Mouse (Mus musculus) hindbrain, embryonic 14.5 days (tissue): ENCODE measurements around the gene Tssk3. TPM values are rescaled to one million over a fixed set of nuclear protein-coding genes. Genes with fewer than 3 reads are reported as not detected.
A peak's percentile ranks its signal among the peaks of the same experiment; 100 is the strongest.
"Not testable (repeated sequence)": the region's sequence is repeated elsewhere in the genome, so short reads cannot be mapped to it uniquely, and the experiment has no call there.

Experiments used
- ATAC-seq: fragments of 200-750 bp; cut with Nextera tagmentation; 2 replicates; pipeline ENCODE4 v1.8.0; 2017; ENCODE audit warnings: moderate number of reproducible peaks, mild to moderate bottlenecking, moderate TSS enrichment, moderate library complexity; ENCODE audit not compliant: low FRiP score
- DNase-seq: peaks from one replicate; pipeline ENCODE4 v3.0.0-alpha.2; 2015; ENCODE audit warnings: low spot score
- H3K27ac ChIP-seq: fragments of 300-500 bp; sonication (generic); 2 replicates; pipeline ENCODE4 v1.5.1; 2014; ENCODE audit warnings: mild to moderate bottlenecking, moderate library complexity
- H3K27me3 ChIP-seq: fragments of 300-500 bp; sonication (generic); 2 replicates; pipeline ENCODE4 v1.6.1; 2014; ENCODE audit warnings: mild to moderate bottlenecking, low read length, mixed read lengths; ENCODE audit not compliant: control insufficient read depth, insufficient read depth
- H3K36me3 ChIP-seq: fragments of 300-500 bp; sonication (generic); replicated peaks from 2 replicates; pipeline ENCODE4 v1.6.1; 2014; ENCODE audit not compliant: control insufficient read depth, insufficient read depth
- H3K4me1 ChIP-seq: fragments of 300-500 bp; sonication (generic); replicated peaks from 2 replicates; pipeline ENCODE4 v1.6.1; 2014; ENCODE audit warnings: antibody characterized with exemption, low read length, mixed read lengths; ENCODE audit not compliant: control insufficient read depth, insufficient read depth
- H3K4me2 ChIP-seq: fragments of 300-500 bp; sonication (generic); replicated peaks from 2 replicates; pipeline ENCODE4 v1.6.1; 2014; ENCODE audit warnings: mild to moderate bottlenecking, moderate library complexity
- H3K4me3 ChIP-seq: fragments of 300-500 bp; sonication (generic); replicated peaks from 2 replicates; pipeline ENCODE4 v1.5.1; 2014; ENCODE audit warnings: mild to moderate bottlenecking, low read length
- H3K9ac ChIP-seq: fragments of 300-500 bp; sonication (generic); 2 replicates; pipeline ENCODE4 v1.6.1; 2014
- H3K9me3 ChIP-seq: fragments of 300-500 bp; sonication (generic); 2 replicates; pipeline ENCODE4 v1.6.1; 2016; ENCODE audit warnings: low read length; ENCODE audit not compliant: control insufficient read depth
- WGBS: fragments of 180-500 bp; shearing (Covaris S2); extraction: QIAGEN DNeasy Blood & Tissue Kit; methylation state at CpG from one replicate; pipeline ENCODE4 v1.1.7; 2014; 5-methylcytosine and 5-hydroxymethylcytosine counted together
- polyA plus RNA-seq: library from polyadenylated mRNA; unstranded; fragments of >200 nt; fragmentation: Nextera tagmentation; extraction: Ambion mirVana; gene quantifications from 2 replicates; pipeline ENCODE4 v1.2.1, GENCODE M21; 2014

Gene Tssk3
- polyA plus RNA-seq = 0.16 and 0.46 TPM in 2 replicates

- no peak within 1 kb of the TSS for H3K27ac ChIP-seq
- DNase-seq (peak; percentile 46), ATAC-seq (peak; percentile 41; the same call in 1 of the 2 replicates)
- WGBS = 3% methylated on average over 67 of the region's 70 CpGs
- H3K4me2 ChIP-seq = peak within 1 kb of the TSS; percentile 57
- H3K4me3 ChIP-seq = peak within 1 kb of the TSS; percentile 29
- peak within 1 kb of the TSS; percentile 28; the same call in 1 of the 2 replicates for H3K9ac ChIP-seq
- H3K27me3 ChIP-seq = peaks cover 16% of the 10 kb centered on the region
- peaks cover 17% of the 10 kb centered on the region for H3K4me1 ChIP-seq
- no peaks in the 10 kb centered on the region for H3K9me3 ChIP-seq
- peaks cover 32% of the 10 kb centered on the region for H3K36me3 ChIP-seq
Observed at GRCm38 (mm10) chr4:129490972-129491880, at the start of gene Tssk3, which contains the start of gene Fam229a. TSS of gene Tssk3 (minus strand) at chr4:129491022. TSS of gene Fam229a (plus strand) at chr4:129491190.

- Histone ChIP-seq H3K4me3 (no peak overlapping the region), H3K9me3 (no peaks in the 10 kb centered on the region), H3K36me3 (0 out of 2 replicates have a peak, but pooled peaks cover 3% of the 10 kb centered on the region), H3K27me3 (no peaks in the 10 kb centered on the region), H3K27ac (no peak overlapping the region), H3K9ac (no peak overlapping the region), H3K4me2 (no peak overlapping the region), H3K4me1 (peaks cover 11% of the 10 kb centered on the region)
- DNase-seq (no peak), ATAC-seq (no peak)
- 90% methylated on average over 6 of the region's 6 CpGs for WGBS
Observed at GRCm38 (mm10) chr4:129540012-129540411, 49.2 kb upstream of the Tssk3 start.

GRCm38 (mm10) chr4:129528901-129529300 lies 38.1 kb upstream of the Tssk3 start:
- H3K4me3 ChIP-seq, H3K4me2 ChIP-seq, ATAC-seq, H3K9me3 ChIP-seq, H3K9ac ChIP-seq, H3K4me1 ChIP-seq, H3K27me3 ChIP-seq, H3K27ac ChIP-seq, DNase-seq: not testable (repeated sequence)
- H3K36me3 ChIP-seq = peaks cover 83% of the 10 kb centered on the region
- 95% methylated on average over 5 of the region's 6 CpGs for WGBS

GRCm38 (mm10) chr4:129525889-129526288 lies 35.1 kb upstream of the Tssk3 start:
- no peak for DNase-seq
- Histone ChIP-seq H3K9ac (no peak overlapping the region), H3K27ac (no peak overlapping the region), H3K4me2 (no peak overlapping the region), H3K4me1 (no peaks in the 10 kb centered on the region), H3K27me3 (no peaks in the 10 kb centered on the region), H3K9me3 (no peaks in the 10 kb centered on the region), H3K4me3 (no peak overlapping the region), H3K36me3 (peaks cover 95% of the 10 kb centered on the region)
- ATAC-seq = no peak
- 89% methylated on average over 3 of the region's 3 CpGs for WGBS

- H3K36me3 ChIP-seq = peaks cover 93% of the 10 kb centered on the region
- no peak for ATAC-seq
- no peak overlapping the region for H3K27ac ChIP-seq
- 92% methylated on average over 5 of the region's 5 CpGs for whole genome bisulfite sequencing
- no peak overlapping the region for H3K4me3 ChIP-seq
- H3K27me3 ChIP-seq = no peaks in the 10 kb centered on the region
- no peak overlapping the region for H3K4me2 ChIP-seq
- H3K4me1 ChIP-seq = no peaks in the 10 kb centered on the region
- no peaks in the 10 kb centered on the region for H3K9me3 ChIP-seq
- H3K9ac ChIP-seq = no peak overlapping the region
- DNase-seq = no peak
Observed at GRCm38 (mm10) chr4:129525338-129525737, 34.5 kb upstream of the Tssk3 start.

- H3K27me3 ChIP-seq = no peaks in the 10 kb centered on the region
- ATAC-seq = no peak
- H3K4me1 ChIP-seq = peaks cover 10% of the 10 kb centered on the region; the same call in 1 of the 2 replicates
- H3K9ac ChIP-seq = no peak overlapping the region
- no peak overlapping the region for H3K4me2 ChIP-seq
- H3K9me3 ChIP-seq = no peaks in the 10 kb centered on the region
- DNase-seq = no peak
- H3K4me3 ChIP-seq = no peak overlapping the region
- peaks cover 82% of the 10 kb centered on the region for H3K36me3 ChIP-seq
- no peak overlapping the region for H3K27ac ChIP-seq
- WGBS = 96% methylated on average over 7 of the region's 8 CpGs
Observed at GRCm38 (mm10) chr4:129518519-129518918, 27.7 kb upstream of the Tssk3 start.

GRCm38 (mm10) chr4:129516925-129517324 lies 26.1 kb upstream of the Tssk3 start:
- Histone ChIP-seq H3K4me3 (no peak overlapping the region), H3K4me2 (no peak overlapping the region), H3K27me3 (no peaks in the 10 kb centered on the region), H3K36me3 (peaks cover 66% of the 10 kb centered on the region), H3K4me1 (peaks cover 21% of the 10 kb centered on the region), H3K9ac (no peak overlapping the region), H3K9me3 (no peaks in the 10 kb centered on the region), H3K27ac (no peak overlapping the region)
- ATAC-seq (no peak), DNase-seq (no peak)
- 52% methylated on average over 2 of the region's 2 CpGs for WGBS

- Histone ChIP-seq H3K27me3 (no peaks in the 10 kb centered on the region), H3K27ac (peak overlapping the region; percentile 100), H3K4me2 (peak overlapping the region; percentile 83), H3K9me3 (no peaks in the 10 kb centered on the region), H3K4me3 (peak overlapping the region; percentile 100), H3K4me1 (peaks cover 33% of the 10 kb centered on the region), H3K9ac (peak overlapping the region; percentile 100), H3K36me3 (peaks cover 43% of the 10 kb centered on the region)
- 1% methylated on average over 32 of the region's 35 CpGs for WGBS
- ATAC-seq (peak; percentile 39), DNase-seq (peak; percentile 75)
Observed at GRCm38 (mm10) chr4:129514300-129514898, 23.6 kb upstream of the Tssk3 start.

- Histone ChIP-seq H3K4me2 (peak overlapping the region; percentile 83), H3K4me3 (peak overlapping the region; percentile 100), H3K9me3 (no peaks in the 10 kb centered on the region), H3K36me3 (peaks cover 41% of the 10 kb centered on the region), H3K27me3 (no peaks in the 10 kb centered on the region), H3K4me1 (peaks cover 38% of the 10 kb centered on the region), H3K27ac (peak overlapping the region; percentile 100), H3K9ac (peak overlapping the region; percentile 100)
- ATAC-seq (peak; percentile 37), DNase-seq (peak; percentile 36)
- 0% methylated on average over 26 of the region's 57 CpGs for WGBS
Observed at GRCm38 (mm10) chr4:129513891-129514290, 23.1 kb upstream of the Tssk3 start.
